Mouse (Mus musculus): Measurements from ENCODE around the gene Shc4.

The Shc4 gene

GRCm38 (mm10) chr2:125724086-125724430 is at the start of gene Shc4:
Gene Shc4, minus strand, starts transcription at chr2:125724148.
- DNase-seq, result peak; percentile 44 to 55

DNA sequence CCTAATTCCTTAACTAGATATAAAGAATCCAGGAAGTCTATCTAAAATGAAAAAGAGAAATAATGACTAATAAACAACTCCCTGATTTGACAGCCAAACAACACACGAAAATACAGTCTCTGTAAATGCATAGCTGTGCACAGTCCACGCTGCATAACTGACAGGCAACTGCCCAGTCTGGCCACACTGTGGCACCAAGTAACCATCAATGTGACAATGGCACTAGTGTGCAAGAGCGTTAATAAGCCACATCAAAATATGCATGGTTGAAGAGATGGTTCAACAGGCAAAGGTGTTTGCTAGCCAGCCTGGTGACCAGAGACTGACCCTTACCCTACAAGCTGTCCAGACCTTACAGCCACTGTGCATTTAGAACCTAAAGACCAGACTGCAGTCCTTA is 41.1 kb upstream of the Shc4 start:
- peak; percentile 28 to 39 for DNase-seq

GRCm38 (mm10) chr2:125764531-125764930 is 40.6 kb upstream of the Shc4 start:
- no peak for DNase-seq

- DNase-seq, result no peak
These were observed 25.4 kb upstream of the Shc4 start for GRCm38 (mm10) chr2:125749330-125749729.

- DNase-seq, result no peak
These were observed 15.4 kb upstream of the Shc4 start for GRCm38 (mm10) chr2:125739338-125739737.

- DNase-seq, result no peak
These were observed 14.8 kb upstream of the Shc4 start for GRCm38 (mm10) chr2:125738718-125739117.

DNA sequence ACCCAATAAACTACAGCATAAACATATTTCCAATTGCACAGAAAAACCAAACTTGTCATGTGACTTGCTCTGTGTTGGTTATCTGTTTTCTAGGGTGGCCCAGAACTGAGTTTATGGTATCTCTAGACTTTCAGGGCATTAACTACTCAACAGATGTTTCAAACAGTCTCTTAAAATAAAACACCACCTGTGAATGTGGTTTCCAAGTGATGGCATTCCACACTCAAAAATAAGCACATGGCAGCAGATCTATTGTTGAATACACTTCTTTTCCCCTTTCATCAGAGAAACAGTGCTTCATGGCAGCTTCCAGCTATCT is 12.0 kb upstream of the Shc4 start:
- no peak for DNase-seq

- no peak for DNase-seq
These were observed 11.5 kb upstream of the Shc4 start for GRCm38 (mm10) chr2:125735333-125736024.

DNA sequence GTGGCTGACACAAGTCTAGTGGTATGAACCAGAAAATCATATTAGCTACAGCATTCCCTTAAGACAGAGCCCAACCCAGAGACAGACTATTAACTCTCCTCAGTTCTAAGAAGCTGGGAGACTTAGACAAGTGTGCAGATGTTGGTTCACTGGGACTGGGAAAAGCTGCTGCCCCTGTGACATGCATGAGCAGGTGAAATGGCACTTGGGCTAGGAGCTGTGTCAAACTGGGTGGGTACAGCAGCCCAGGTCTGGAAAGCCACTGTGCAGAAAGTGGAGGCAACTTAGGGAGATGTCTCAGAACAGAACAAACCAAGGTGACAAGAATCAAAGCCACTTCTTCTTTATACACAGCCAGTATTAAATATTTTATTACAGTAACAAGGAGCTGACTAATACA is 10.8 kb upstream of the Shc4 start:
- no peak for DNase-seq

- peak; percentile 98 for DNase-seq
These were observed 8.0 kb upstream of the Shc4 start for GRCm38 (mm10) chr2:125731763-125732560.

DNA sequence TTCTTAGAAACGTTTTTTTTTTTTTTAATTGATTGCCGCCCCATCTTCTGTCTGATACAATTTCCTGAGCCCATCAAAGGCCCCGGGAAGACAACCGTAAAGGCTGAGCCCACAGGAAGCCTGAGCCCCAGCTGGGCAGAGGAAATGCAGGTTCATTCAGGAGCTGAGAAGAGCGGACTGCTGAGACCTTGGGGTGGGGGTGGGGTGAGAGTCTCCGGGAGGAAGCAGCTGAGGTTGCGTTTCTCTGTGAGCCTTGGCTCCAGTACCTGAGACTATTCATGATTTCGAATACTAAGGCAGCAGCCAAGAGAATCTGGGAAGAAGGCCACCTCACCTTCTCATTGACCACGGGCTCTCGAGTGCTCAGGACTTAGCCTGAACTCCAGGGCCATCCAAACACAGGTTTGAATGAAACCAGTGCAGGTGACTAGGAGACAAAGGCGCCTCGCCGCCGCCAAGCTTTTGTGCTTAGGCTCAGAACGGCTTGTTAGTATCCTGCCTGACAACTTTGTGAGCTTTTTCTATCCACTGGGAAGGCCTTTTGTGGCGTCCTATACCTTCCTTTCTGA is 682 bp upstream of the Shc4 start:
- DNase-seq, result peak in 1 of 2 experiments; percentile 38

DNA sequence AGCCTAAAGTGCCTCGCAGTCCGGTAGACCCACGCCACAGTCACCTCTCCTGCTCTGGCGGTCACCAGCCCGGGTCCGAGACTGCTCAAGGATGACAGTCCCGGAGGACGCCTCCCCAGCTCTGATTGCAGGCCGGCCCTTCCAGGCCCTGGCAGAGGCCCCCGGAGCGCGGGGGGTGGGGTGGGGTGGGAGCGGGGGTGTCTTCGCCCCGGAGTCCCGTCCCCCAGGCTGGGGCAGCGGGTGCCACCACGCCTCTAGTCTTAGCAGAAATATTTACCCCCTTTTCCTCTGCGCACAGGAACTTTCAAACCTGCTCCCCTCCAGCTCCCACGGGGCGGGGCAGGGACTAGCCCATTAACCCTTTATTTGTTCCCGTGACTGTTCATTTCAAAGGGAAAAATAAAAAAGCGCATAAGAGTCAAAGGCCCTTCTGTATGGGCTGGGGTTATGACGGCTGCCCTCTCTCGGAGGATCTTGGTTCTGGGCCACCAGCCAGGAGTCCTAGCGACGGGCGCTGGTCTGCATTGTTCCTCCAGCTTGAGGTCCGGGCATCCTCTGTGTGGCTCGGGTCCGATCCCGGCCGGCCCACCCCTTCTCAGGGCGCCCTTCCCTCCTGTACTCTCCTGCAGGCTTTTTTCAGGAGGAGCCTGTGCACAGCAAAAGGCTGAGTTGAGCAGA is 401 bp downstream of the Shc4 start:
- DNase-seq, result peak; percentile 68 to 77

- no peak for DNase-seq
These were observed 901 bp downstream of the Shc4 start for GRCm38 (mm10) chr2:125723086-125723407.

DNA sequence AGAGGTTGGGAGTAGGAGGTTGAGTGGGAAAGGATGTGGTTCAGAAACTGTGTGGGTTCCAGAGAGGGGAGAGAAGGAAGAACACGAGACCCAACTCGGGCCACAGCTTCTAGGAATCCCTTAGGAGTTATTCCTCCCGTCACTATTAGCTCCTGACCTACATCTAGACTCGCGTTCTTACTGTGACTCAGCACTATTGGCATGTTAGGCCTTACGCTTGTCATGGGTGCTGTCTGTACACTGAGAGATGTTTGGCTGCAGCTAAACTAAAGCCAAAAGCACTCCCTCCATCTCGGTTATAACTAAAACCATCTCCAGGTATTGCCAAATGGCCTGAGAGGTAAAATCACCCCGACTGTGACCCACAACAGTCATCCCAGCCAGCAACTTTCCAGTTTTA is 7.3 kb downstream of the Shc4 start:
- no peak for DNase-seq

GRCm38 (mm10) chr2:125706510-125706921 is 17.4 kb downstream of the Shc4 start:
- no peak for DNase-seq

- no peak for DNase-seq
These were observed 18.9 kb downstream of the Shc4 start for GRCm38 (mm10) chr2:125704907-125705631.

GRCm38 (mm10) chr2:125702851-125703250 is 21.1 kb downstream of the Shc4 start:
- no peak for DNase-seq

GRCm38 (mm10) chr2:125701606-125702005 is 22.3 kb downstream of the Shc4 start:
- DNase-seq, result peak in 1 of 2 experiments; percentile 19

- DNase-seq, result peak; percentile 41 to 64
These were observed 27.7 kb downstream of the Shc4 start for GRCm38 (mm10) chr2:125696219-125696618.

- DNase-seq, result no peak
These were observed 29.1 kb downstream of the Shc4 start for GRCm38 (mm10) chr2:125694798-125695197.

GRCm38 (mm10) chr2:125692010-125692409 is 31.9 kb downstream of the Shc4 start:
- DNase-seq, result no peak

- no peak for DNase-seq
These were observed 38.4 kb downstream of the Shc4 start for GRCm38 (mm10) chr2:125685441-125686150.
